Comparison of ENCODE assay signal across 28 mouse cellular contexts in the genomic region with DNA sequence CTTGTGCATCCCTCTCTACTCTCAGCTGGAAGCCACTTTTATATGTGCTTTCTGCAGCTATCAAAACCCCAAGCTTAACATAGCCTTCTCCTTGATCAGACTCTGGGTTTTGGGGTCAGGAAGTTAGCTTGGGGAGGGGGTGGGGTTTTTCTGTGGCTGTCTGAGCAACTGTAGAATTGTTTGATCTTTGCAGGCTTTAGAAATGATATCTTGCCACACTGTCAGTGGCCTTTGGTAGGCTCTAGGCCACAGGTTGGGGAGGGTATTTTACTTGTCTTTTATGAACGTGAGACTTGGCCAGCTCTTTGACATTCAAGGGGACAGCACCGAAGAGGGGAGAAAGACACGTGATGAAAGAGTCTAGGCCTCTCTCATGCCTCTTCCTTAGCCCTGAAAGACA.
DNase-seq lines count a peak whose midpoint lies in the region; ATAC-seq and TF ChIP-seq lines count a peak whose summit lies in the region.
"Had no signal": no experiment of that assay in that cellular context is flagged by ENCODE, and none has a peak within 500 bp of the region (broad histone marks: within the 10 kb centered on the region; RNA-seq: fewer than 3 reads in every experiment).

No protein-coding gene starts in this region.

- H3K4me2 ChIP-seq in heart, embryonic 16.5 days (ENCODE audit: low read depth, low read length), result no peak overlapping the region
- H3K4me2 ChIP-seq in forebrain, embryonic 12.5 days, result no peak overlapping the region
- H3K4me2 ChIP-seq: heart, embryonic 15.5 days; hindbrain, embryonic 13.5 days; limb, embryonic 12.5 days; liver, embryonic 15.5 days; lung, embryonic 14.5 days; midbrain, embryonic 12.5 days had no signal

- 55% methylated on average over 3 of the region's 3 CpGs for whole genome bisulfite sequencing in heart, embryonic 16.5 days
- WGBS in heart, adult 2 months, result 68% methylated on average over 3 of the region's 3 CpGs
- 82% methylated on average over 3 of the region's 3 CpGs for WGBS in forebrain, embryonic 12.5 days

- intact Hi-C loops in heart, adult 2 months (cut with DNase I), result no loop called here
- intact Hi-C loops in left cerebral cortex, postnatal 14 days (cut with DNase I), result no loop called here

- H3K9ac ChIP-seq in heart, embryonic 16.5 days (ENCODE audit: low read length), result no peak overlapping the region
- no peak overlapping the region for H3K9ac ChIP-seq in heart, adult 2 months (ENCODE audit: low read depth, low read length)
- H3K9ac ChIP-seq in forebrain, embryonic 12.5 days, result no peak overlapping the region
- H3K9ac ChIP-seq: heart, embryonic 15.5 days; hindbrain, embryonic 13.5 days; limb, embryonic 12.5 days; liver, embryonic 15.5 days; lung, embryonic 14.5 days; midbrain, embryonic 12.5 days had no signal

- H3K9me3 ChIP-seq in heart, embryonic 16.5 days (replicated peaks; ENCODE audit: control insufficient read depth, low read length), result no peaks in the 10 kb centered on the region
- H3K9me3 ChIP-seq in forebrain, embryonic 12.5 days, result no peaks in the 10 kb centered on the region
- H3K9me3 ChIP-seq: heart, embryonic 10.5 days; heart, embryonic 15.5 days; hindbrain, embryonic 13.5 days; limb, embryonic 12.5 days; liver, embryonic 15.5 days; megakaryocyte, embryonic 14.5 days; midbrain, embryonic 12.5 days had no signal

- H3K27ac ChIP-seq in heart, embryonic 16.5 days (ENCODE audit: low read length), result no peak overlapping the region
- H3K27ac ChIP-seq in heart, adult 2 months, result no peak overlapping the region
- H3K27ac ChIP-seq in forebrain, embryonic 12.5 days, result no peak overlapping the region
- H3K27ac ChIP-seq: heart, embryonic 10.5 days; heart, embryonic 15.5 days; hindbrain, embryonic 13.5 days; limb, embryonic 12.5 days; liver, embryonic 15.5 days; midbrain, embryonic 12.5 days had no signal

- no peak for TF ChIP-seq EP300 in heart, adult 2 months (IDR thresholded peaks at IDR 0.05; ENCODE audit: insufficient read depth, low read depth, low read length)

- no peak for DNase-seq in heart, adult 2 months
- peak; percentile 26 to 35 for DNase-seq in natural killer cell, adult 2 months (ENCODE audit: low spot score in 2 of 2)
- DNase-seq in thymus, postnatal 25 days, result peak; percentile 79
- DNase-seq in left cerebral cortex, postnatal 14 days (ENCODE audit: low spot score in 2 of 2), result no peak
- DNase-seq in lung, postnatal 4 days, result no peak
- DNase-seq: adrenal gland, adult 2 months; cerebellum, adult 11 months; cerebellum, adult 9-10 months; cerebellum, postnatal 36 days; heart, postnatal 4 days; kidney, adult 11 months; kidney, postnatal 14 days; lung, embryonic 14.5 days; lung, postnatal 14 days; right cerebral cortex, postnatal 25 days; spleen, adult 18-20 months had no signal

- TF ChIP-seq POLR2A in heart, adult 2 months (IDR thresholded peaks at IDR 0.05; ENCODE audit: insufficient read depth, low read depth, low read length), result no peak

- no peaks in the 10 kb centered on the region for H3K36me3 ChIP-seq in heart, embryonic 16.5 days (ENCODE audit: control insufficient read depth, insufficient read depth)
- H3K36me3 ChIP-seq in heart, adult 2 months (ENCODE audit: control insufficient read depth, insufficient read depth, low read length), result no peaks in the 10 kb centered on the region
- no peaks in the 10 kb centered on the region for H3K36me3 ChIP-seq in forebrain, embryonic 12.5 days (replicated peaks)
- H3K36me3 ChIP-seq: heart, embryonic 10.5 days; heart, embryonic 15.5 days; hindbrain, embryonic 13.5 days; limb, embryonic 12.5 days; liver, embryonic 15.5 days; midbrain, embryonic 12.5 days had no signal

- TF ChIP-seq CTCF in heart, adult 2 months (IDR thresholded peaks at IDR 0.05), result no peak

- no peaks in the 10 kb centered on the region for H3K27me3 ChIP-seq in heart, embryonic 16.5 days (ENCODE audit: control insufficient read depth, insufficient read depth, low read length)
- no peaks in the 10 kb centered on the region; the same call in 1 of the 2 replicates for H3K27me3 ChIP-seq in heart, adult 2 months (ENCODE audit: control insufficient read depth, insufficient read depth, low read length)
- no peaks in the 10 kb centered on the region for H3K27me3 ChIP-seq in forebrain, embryonic 12.5 days
- H3K27me3 ChIP-seq: heart, embryonic 15.5 days; hindbrain, embryonic 13.5 days; limb, embryonic 12.5 days; liver, embryonic 15.5 days; midbrain, embryonic 12.5 days had no signal

- no peak overlapping the region for H3K4me3 ChIP-seq in heart, embryonic 16.5 days (ENCODE audit: low read length)
- no peak overlapping the region for H3K4me3 ChIP-seq in heart, adult 2 months
- H3K4me3 ChIP-seq in forebrain, embryonic 12.5 days (replicated peaks), result no peak overlapping the region
- H3K4me3 ChIP-seq: heart, embryonic 10.5 days; heart, embryonic 15.5 days; hindbrain, embryonic 13.5 days; limb, embryonic 12.5 days; liver, embryonic 15.5 days; megakaryocyte, embryonic 14.5 days; midbrain, embryonic 12.5 days; myocyte had no signal

- H3K4me1 ChIP-seq in heart, embryonic 16.5 days (ENCODE audit: control insufficient read depth, insufficient read depth, low read length), result no peaks in the 10 kb centered on the region
- H3K4me1 ChIP-seq in heart, adult 2 months (ENCODE audit: control insufficient read depth, insufficient read depth, low read length), result no peaks in the 10 kb centered on the region
- no peaks in the 10 kb centered on the region for H3K4me1 ChIP-seq in forebrain, embryonic 12.5 days
- H3K4me1 ChIP-seq: heart, embryonic 10.5 days; heart, embryonic 15.5 days; hindbrain, embryonic 13.5 days; liver, embryonic 15.5 days; midbrain, embryonic 12.5 days had no signal

- 0 out of 2 replicates have a peak, but pooled peaks have one; percentile 43 for ATAC-seq in heart, embryonic 16.5 days (replicated peaks; ENCODE audit: extremely low read depth, insufficient read depth, low FRiP score)
- peak; percentile 73 for ATAC-seq in activated CD4-positive, CD25-positive, alpha-beta regulatory T cell, adult 4 months
- no peak for ATAC-seq in forebrain, embryonic 12.5 days (ENCODE audit: low FRiP score)
- ATAC-seq: forebrain, embryonic 14.5 days had no signal

- no peaks in the 10 kb centered on the region for H3K79me2 ChIP-seq in heart, adult 2 months (replicated peaks; ENCODE audit: control insufficient read depth, insufficient read depth, low read length)

Comparison
In these comparisons a context has a peak if more than half of its experiments do, and no peak if none do; other contexts are left out.
1. DNase-seq: peak in natural killer cell, adult 2 months (2 of 2) and thymus, postnatal 25 days (single experiment); none in heart, adult 2 months (0 of 2), left cerebral cortex, postnatal 14 days (0 of 2) and lung, postnatal 4 days (0 of 2).